In the genomic region with DNA sequence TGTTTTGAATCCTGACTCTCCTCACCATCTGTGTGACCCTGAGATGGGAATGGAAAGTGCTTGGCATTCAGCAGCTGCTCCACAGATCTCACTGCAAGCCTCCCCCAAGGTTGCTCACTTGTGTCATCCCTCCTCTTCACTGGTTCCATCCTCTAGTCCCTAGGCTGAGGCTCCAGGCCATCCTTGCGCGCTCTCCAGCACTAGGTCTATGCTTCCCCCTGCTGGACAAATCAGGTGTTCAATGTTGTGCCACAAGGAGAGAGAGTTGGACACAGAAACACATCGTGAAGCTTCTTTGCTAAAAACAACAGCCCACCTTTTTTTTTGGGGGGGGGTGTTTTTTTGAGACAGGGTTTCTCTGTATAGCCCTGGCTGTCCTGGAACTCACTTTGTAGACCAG, we compare ENCODE assay signal across 8 mouse cellular contexts. TPM values are rescaled to one million over a fixed set of nuclear protein-coding genes. Genes with fewer than 3 reads are reported as not detected.
A peak's percentile ranks its signal among the peaks of the same experiment; 100 is the strongest.
DNase-seq lines count a peak whose midpoint lies in the region; ATAC-seq lines count a peak whose summit lies in the region.

No protein-coding gene starts in this region.

- no peak overlapping the region for H3K9ac ChIP-seq in liver, embryonic 12.5 days
- no peak overlapping the region for H3K9ac ChIP-seq in neural tube, embryonic 13.5 days

- H3K9me3 ChIP-seq in liver, embryonic 12.5 days (replicated peaks): no peaks in the 10 kb centered on the region
- H3K9me3 ChIP-seq in neural tube, embryonic 13.5 days: no peaks in the 10 kb centered on the region

- 11% methylated on average over 3 of the region's 3 CpGs for WGBS in liver, embryonic 12.5 days (ENCODE audit: insufficient replicate concordance)
- 8% methylated on average over 3 of the region's 3 CpGs for WGBS in neural tube, embryonic 13.5 days

- ATAC-seq in liver, embryonic 12.5 days: 0 out of 2 replicates have a peak, but pooled peaks have one; percentile 38
- peak; percentile 60; the same call in 1 of the 2 replicates for ATAC-seq in neural tube, embryonic 13.5 days (ENCODE audit: low read depth)

- no peak overlapping the region for H3K27ac ChIP-seq in liver, embryonic 12.5 days
- no peak overlapping the region for H3K27ac ChIP-seq in neural tube, embryonic 13.5 days (replicated peaks)

- no peak overlapping the region for H3K4me2 ChIP-seq in liver, embryonic 12.5 days
- H3K4me2 ChIP-seq in neural tube, embryonic 13.5 days: no peak overlapping the region

- peaks cover 64% of the 10 kb centered on the region for H3K27me3 ChIP-seq in liver, embryonic 12.5 days (replicated peaks)
- peaks cover 33% of the 10 kb centered on the region for H3K27me3 ChIP-seq in neural tube, embryonic 13.5 days

- H3K4me3 ChIP-seq in liver, embryonic 12.5 days: no peak overlapping the region
- H3K4me3 ChIP-seq in neural tube, embryonic 13.5 days: no peak overlapping the region

- DNase-seq in 416B (ENCODE audit: low read depth): peak; percentile 80
- peak; percentile 86 for DNase-seq in ZHBTc4 (ENCODE audit: low read depth, low spot score)
- DNase-seq in embryo, embryonic 10 days (ENCODE audit: low spot score): peak; percentile 92
- DNase-seq in gastrocnemius, postnatal 36 days: peak; percentile 52 to 68
- peak; percentile 86 for DNase-seq in kidney, postnatal 10 days
- peak; percentile 84 for DNase-seq in testis, postnatal 10 days (ENCODE audit: low spot score)

- peaks cover 11% of the 10 kb centered on the region for H3K36me3 ChIP-seq in liver, embryonic 12.5 days
- peaks cover 20% of the 10 kb centered on the region for H3K36me3 ChIP-seq in neural tube, embryonic 13.5 days

- H3K4me1 ChIP-seq in liver, embryonic 12.5 days: peaks cover 7% of the 10 kb centered on the region; the same call in 1 of the 2 replicates
- peaks cover 16% of the 10 kb centered on the region for H3K4me1 ChIP-seq in neural tube, embryonic 13.5 days (replicated peaks)

- intact Hi-C loops in gastrocnemius, postnatal 36 days (cut with DNase I): loop anchor here (5.0 kb wide), 3 partner anchors 49 to 109 kb away; a partner anchor contains a TSS

RNA-seq across cellular contexts. Expression of a gene that starts 19.6 kb away (rescaled TPM):
- 10 to 100 TPM; 24.4 to 26.6 TPM for total RNA-seq in gastrocnemius, postnatal 36 days (2021)
- polyA plus RNA-seq in liver, embryonic 12.5 days (2016; fragmentation: Nextera tagmentation; extraction: Ambion mirVana): 5.6 and 6.3 TPM in 2 replicates
- 8.9 and 10.3 TPM in 2 replicates for polyA plus RNA-seq in neural tube, embryonic 13.5 days (2015; fragmentation: Nextera tagmentation; extraction: Ambion mirVana)

RNA-seq across cellular contexts. Expression of a gene that starts 20.1 kb away (rescaled TPM):
- under 1 TPM; 0.10 to 0.26 TPM for total RNA-seq in gastrocnemius, postnatal 36 days (2021)
- 0.75 and 0.79 TPM in 2 replicates for polyA plus RNA-seq in liver, embryonic 12.5 days (2016; fragmentation: Nextera tagmentation; extraction: Ambion mirVana)
- polyA plus RNA-seq in neural tube, embryonic 13.5 days (2015; fragmentation: Nextera tagmentation; extraction: Ambion mirVana): 12.3 and 12.9 TPM in 2 replicates
